Mouse (Mus musculus) heart, postnatal 36 days (tissue): ENCODE data around the gene Arnt2. TPM values are rescaled to one million over a fixed set of nuclear protein-coding genes. Genes with fewer than 3 reads are reported as not detected.

Source experiments
- DNase-seq, 2 experiments: peaks; one replicate each; pipeline ENCODE4 v3.0.0; 2021 to 2022
- intact Hi-C: fragments of 180-260 bp; cut with DNase I; formaldehyde crosslinking; loops from one replicate; pipeline ENCODE4 v1.15.1; 2025
- total RNA-seq, 2 experiments: library from RNA; stranded (reverse); gene quantifications; 2 replicates each; pipeline ENCODE4 v1.2.3; 2021

The Arnt2 gene
- total RNA-seq, 2 experiments from 2014 or later, result 0.35 to 0.42 TPM

DNA sequence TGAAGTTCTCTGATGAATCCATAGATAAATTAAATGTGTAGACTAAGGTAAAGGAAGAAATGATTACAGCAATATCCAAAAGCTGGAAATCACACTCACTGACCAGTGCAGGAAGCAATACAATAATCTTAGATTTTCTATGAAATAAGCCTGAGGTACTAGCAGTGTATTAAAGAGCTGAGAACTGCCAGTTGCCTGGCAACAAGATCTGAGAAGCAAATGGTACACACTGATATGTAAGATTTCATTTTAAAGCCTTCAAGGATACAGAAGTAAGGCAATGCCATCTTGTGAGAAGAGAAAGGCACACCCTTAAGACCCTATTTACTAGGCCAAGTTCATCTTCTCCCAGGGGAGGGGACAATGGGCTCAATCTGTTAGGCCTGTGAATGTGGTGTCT, 59.4 kb downstream of the Arnt2 start:
- DNase-seq, result no peak
- intact Hi-C loops, result no loop called here

GRCm38 (mm10) chr7:84349976-84350375, 60.0 kb downstream of the Arnt2 start:
- intact Hi-C loops, result no loop called here
- DNase-seq, result no peak

- intact Hi-C loops, result no loop called here
- no peak for DNase-seq
Observed at GRCm38 (mm10) chr7:84348145-84348911, 61.6 kb downstream of the Arnt2 start.

GRCm38 (mm10) chr7:84343160-84343559, 66.8 kb downstream of the Arnt2 start:
- intact Hi-C loops, result no loop called here

DNA sequence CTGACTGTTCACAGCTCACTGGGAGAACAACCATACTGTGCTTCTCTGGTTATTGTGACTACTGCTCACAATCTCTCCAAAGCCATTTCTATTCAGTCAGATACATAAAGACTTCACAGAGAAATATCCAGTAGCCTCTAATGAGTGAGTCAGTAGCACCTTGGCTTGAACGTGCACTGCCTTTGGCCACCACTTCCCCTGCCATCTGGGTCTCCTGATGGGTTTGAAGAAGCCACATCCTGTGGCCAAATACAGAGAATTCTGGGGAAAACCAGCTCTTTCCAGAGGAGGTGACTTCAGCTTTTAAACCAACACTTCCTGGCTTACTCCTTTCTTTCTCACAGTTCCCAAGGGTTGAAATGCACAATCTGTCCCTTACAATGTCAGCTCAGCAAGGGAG, 69.0 kb downstream of the Arnt2 start:
- DNase-seq, result no peak
- intact Hi-C loops, result no loop called here

More at GRCm38 (mm10) chr7:84343160-84343559, 66.8 kb downstream of the Arnt2 start:
- DNase-seq, result no peak

- peak in 1 of 2 experiments; percentile 12 for DNase-seq
- intact Hi-C loops, result no loop called here
Observed at GRCm38 (mm10) chr7:84339186-84339585, 70.8 kb downstream of the Arnt2 start.

- intact Hi-C loops, result no loop called here
- DNase-seq, result peak; percentile 28 to 33
Observed at GRCm38 (mm10) chr7:84337768-84338167, 72.2 kb downstream of the Arnt2 start.

- no peak for DNase-seq
- intact Hi-C loops, result no loop called here
Observed at GRCm38 (mm10) chr7:84336907-84337306, 73.1 kb downstream of the Arnt2 start.

GRCm38 (mm10) chr7:84336580-84336886, 73.4 kb downstream of the Arnt2 start:
- DNase-seq, result no peak
- intact Hi-C loops, result no loop called here

GRCm38 (mm10) chr7:84335766-84336579, 74.0 kb downstream of the Arnt2 start:
- intact Hi-C loops, result no loop called here
- DNase-seq, result no peak

DNA sequence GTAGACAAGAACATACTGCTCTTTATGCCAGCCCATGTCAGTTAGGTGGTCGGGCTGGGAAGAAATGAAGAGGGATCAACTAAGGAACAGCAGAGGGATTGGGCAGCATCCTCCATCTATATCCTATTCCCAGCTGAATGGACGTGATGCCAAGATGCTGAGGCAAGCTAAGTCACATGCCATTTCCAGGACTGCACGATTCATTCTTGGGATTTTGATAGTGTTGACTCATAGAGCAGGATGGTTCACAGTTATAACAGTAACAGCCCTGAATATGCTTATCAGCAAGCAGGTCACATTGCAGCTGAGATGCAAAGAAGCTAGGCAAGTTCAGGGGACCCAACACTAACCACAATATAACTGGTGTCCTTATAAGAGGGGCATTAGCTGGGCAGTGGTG, 76.0 kb downstream of the Arnt2 start:
- intact Hi-C loops, result no loop called here
- no peak for DNase-seq

DNA sequence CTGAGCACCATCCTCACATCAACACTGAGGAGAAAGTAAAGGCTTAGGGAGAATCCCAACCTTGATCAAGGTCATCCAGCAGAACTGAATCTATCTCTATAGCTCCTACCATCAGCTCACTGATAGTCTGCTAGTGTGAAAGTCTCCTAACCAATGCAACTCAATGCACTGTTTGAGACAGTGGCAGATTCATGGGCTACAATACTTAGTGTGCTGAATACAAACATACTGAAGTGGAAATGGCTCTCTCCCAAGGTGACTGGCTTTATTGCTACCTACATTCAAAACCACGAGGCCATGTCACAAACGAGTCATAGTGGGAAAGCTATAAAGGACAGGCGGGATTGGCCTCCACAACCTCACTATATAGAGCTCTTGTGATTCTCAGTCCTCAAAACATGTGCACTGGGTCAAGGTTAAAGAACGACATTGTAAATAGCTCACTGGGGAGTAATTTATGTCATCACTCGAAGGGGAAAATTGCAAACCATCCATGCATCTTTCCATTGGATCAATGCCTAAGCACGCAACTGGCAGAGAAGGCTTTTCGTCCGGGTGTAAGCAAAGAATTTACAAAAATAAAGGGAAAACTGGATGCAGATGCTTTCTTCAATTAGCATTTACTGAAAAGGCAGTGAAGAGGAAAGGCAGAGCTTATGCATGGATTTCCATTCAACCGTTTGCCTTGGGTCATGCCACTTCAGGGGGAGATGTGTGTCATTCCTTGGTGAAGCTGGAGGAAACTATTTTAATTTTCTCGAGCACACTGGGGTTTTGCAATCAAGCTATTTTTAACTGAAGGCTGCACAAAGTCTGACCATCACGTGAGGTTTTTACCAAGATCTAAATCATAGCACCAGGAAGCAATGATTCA, 77.4 kb downstream of the Arnt2 start:
- intact Hi-C loops, result no loop called here
- DNase-seq, result no peak

DNA sequence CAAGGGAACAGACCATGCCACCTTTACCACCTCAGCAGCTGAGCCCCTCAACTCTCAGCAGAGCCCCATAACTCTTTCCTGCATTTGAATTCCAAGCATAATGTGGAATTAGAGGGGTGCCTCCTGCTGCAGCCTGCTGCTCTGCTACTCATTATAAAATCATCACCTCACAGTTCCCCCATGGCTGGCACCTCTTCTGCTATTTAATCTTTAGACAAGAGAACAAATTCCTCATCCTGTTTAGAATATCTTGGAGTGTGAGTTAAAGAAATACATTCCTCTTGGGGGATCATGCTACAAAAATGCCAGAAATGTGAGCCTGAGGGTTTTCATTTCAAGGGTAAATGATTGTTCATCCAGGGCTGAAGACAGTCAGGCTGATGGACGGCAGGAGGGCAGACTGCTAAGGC, 80.8 kb downstream of the Arnt2 start:
- intact Hi-C loops, result no loop called here
- DNase-seq, result no peak

DNA sequence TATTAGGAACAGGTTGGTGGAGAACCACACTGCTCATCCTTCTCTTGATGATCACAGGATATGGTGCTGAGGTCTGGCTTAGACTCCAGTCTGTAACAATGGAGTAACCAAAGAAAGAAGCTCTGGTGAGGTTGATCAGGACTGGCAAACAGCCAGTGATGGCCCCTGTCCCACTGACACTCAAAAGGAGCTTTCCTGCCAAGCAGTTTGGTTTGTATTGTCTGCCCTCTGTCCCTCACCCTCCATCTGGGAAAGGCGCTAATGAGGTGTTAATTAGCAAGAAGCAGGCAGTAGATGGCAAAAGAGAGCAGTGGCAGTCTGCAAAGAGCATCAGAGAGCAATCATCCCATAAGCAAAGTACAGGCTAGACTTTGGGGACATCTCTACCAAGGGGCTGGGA, 81.2 kb downstream of the Arnt2 start:
- intact Hi-C loops, result no loop called here
- DNase-seq, result no peak

DNA sequence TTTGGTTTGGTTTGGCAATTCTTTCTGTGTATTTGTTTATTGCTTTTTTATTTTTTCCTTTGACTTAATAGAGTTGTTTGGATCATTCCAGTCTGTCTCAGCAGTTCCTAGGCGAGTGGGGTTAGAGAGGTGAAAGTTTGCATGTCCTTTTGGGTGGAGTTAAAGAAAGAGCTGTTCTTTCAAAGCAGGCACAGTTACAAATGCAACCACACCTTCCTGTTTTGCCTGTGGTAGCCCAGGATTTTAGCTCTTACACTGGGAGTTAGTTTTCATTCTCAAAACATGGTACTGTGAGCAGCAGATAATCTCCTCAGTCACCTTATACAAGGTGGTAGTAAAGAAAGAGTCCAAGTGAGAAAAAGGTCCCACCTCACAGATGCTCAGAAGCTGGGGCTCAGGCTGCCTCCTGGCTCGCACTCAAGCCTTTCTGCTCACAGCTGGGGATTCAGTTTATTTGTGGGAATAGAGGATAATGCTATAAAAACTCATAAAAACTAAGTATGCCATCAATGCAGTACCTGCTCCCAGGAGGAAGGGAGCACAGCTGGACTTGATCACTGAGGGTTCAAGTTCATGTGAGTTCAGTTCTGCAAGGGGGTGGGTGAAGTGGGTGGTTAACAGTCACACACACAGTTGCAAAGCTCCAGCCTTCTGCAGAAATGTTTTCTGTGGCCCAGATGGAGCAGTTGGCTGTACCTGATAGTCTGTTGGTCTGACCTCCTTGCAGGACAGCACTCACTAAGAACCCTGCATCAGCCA, 84.2 kb downstream of the Arnt2 start:
- intact Hi-C loops, result no loop called here
- no peak for DNase-seq

GRCm38 (mm10) chr7:84321542-84321941, 88.4 kb downstream of the Arnt2 start:
- no peak for DNase-seq
- intact Hi-C loops, result no loop called here

DNA sequence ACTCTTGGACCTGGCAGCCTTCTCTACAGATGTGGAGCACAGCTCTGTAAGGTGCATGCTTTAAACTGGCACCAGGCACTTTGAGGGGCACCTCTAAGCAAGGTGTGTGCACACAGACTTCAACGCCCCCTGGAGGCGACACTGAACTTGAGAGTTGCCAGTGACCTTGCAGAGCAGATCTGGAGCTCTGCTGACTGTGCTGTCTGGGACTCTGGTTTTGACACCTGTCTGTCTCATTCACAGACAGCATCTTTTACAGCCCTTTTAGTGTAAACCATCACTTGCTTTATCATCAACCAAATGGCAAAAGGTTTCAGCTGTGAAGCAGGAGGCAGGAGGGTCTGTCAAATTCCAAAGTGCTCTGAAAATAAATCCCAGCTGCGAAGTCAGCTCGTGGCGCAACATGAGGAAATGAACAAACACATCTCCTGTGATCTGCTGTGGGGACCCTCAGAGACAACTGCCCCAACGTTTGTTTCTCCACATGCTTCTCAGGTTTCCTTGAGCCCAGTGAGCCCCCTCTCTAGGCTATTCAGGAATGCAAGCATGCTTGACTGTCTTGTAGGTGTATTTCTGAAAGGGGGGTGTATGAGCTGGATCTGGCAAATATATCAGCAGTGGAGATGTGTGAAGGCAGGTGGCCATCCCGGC, 94.5 kb downstream of the Arnt2 start:
- DNase-seq, result no peak

GRCm38 (mm10) chr7:84314742-84315141, 95.2 kb downstream of the Arnt2 start:
- DNase-seq, result no peak
- intact Hi-C loops, result no loop called here

More for the DNA sequence above, 94.5 kb downstream of the Arnt2 start:
- intact Hi-C loops, result no loop called here

GRCm38 (mm10) chr7:84311624-84312023, 98.4 kb downstream of the Arnt2 start:
- DNase-seq, result no peak
- intact Hi-C loops, result no loop called here

- DNase-seq, result no peak
- intact Hi-C loops, result no loop called here
Observed at GRCm38 (mm10) chr7:84310909-84311311, 99.1 kb downstream of the Arnt2 start.
